Mouse (Mus musculus) lung, embryonic 16.5 days (tissue): ENCODE results near the gene Rnf220. TPM values are rescaled to one million over a fixed set of nuclear protein-coding genes. Genes with fewer than 3 reads are reported as not detected.

ENCODE experiments used
- ATAC-seq: fragments of 200-750 bp; cut with Nextera tagmentation; 2 replicates; pipeline ENCODE4 v1.8.0; 2017; ENCODE audit warnings: low read depth, mild to moderate bottlenecking, moderate library complexity
- H3K27ac ChIP-seq: fragments of 300-500 bp; sonication (generic); 2 replicates; pipeline ENCODE4 v1.5.1; 2014; ENCODE audit warnings: mild to moderate bottlenecking, control low read depth, low read length
- H3K27me3 ChIP-seq: fragments of 300-500 bp; sonication (generic); 2 replicates; pipeline ENCODE4 v1.6.1; 2014; ENCODE audit warnings: low read depth, low read length, mixed read lengths; ENCODE audit not compliant: control insufficient read depth, insufficient read depth
- H3K36me3 ChIP-seq: fragments of 300-500 bp; sonication (generic); 2 replicates; pipeline ENCODE4 v1.6.1; 2014; ENCODE audit warnings: low read length; ENCODE audit not compliant: control insufficient read depth, insufficient read depth
- H3K4me1 ChIP-seq: fragments of 300-500 bp; sonication (generic); replicated peaks from 2 replicates; pipeline ENCODE4 v1.6.1; 2014; ENCODE audit warnings: low read length, mixed read lengths; ENCODE audit not compliant: control insufficient read depth, insufficient read depth
- H3K4me2 ChIP-seq: fragments of 300-500 bp; sonication (generic); 2 replicates; pipeline ENCODE4 v1.6.1; 2014; ENCODE audit warnings: low read depth, low read length, control low read depth
- H3K4me3 ChIP-seq: fragments of 300-500 bp; sonication (generic); 2 replicates; pipeline ENCODE4 v1.5.1; 2014; ENCODE audit warnings: mild to moderate bottlenecking, low read length, control low read depth
- H3K9ac ChIP-seq: fragments of 300-500 bp; sonication (generic); 2 replicates; pipeline ENCODE4 v1.6.1; 2014; ENCODE audit warnings: low read length, control low read depth
- H3K9me3 ChIP-seq: fragments of 300-500 bp; sonication (generic); 2 replicates; pipeline ENCODE4 v1.6.1; 2016; ENCODE audit warnings: low read length; ENCODE audit not compliant: control insufficient read depth
- WGBS: fragments of 180-500 bp; shearing (Covaris S2); extraction: QIAGEN DNeasy Blood & Tissue Kit; methylation state at CpG from one replicate; pipeline ENCODE4 v1.1.7; 2014; 5-methylcytosine and 5-hydroxymethylcytosine counted together
- polyA plus RNA-seq: library from polyadenylated mRNA; unstranded; fragments of >200 nt; fragmentation: Nextera tagmentation; extraction: Ambion mirVana; gene quantifications from 2 replicates; pipeline ENCODE4 v1.2.1, GENCODE M21; 2015

Gene Rnf220
- polyA plus RNA-seq, 1 experiment from 2014 or later = 61.5 TPM

- ATAC-seq = no peak
- WGBS = 82% methylated on average over 3 of the region's 3 CpGs
- H3K4me2 ChIP-seq = no peak overlapping the region
- H3K4me1 ChIP-seq = no peaks in the 10 kb centered on the region
- H3K9me3 ChIP-seq = no peaks in the 10 kb centered on the region
- H3K4me3 ChIP-seq = no peak overlapping the region
- no peak overlapping the region for H3K9ac ChIP-seq
- no peak overlapping the region for H3K27ac ChIP-seq
- H3K36me3 ChIP-seq = no peaks in the 10 kb centered on the region
- H3K27me3 ChIP-seq = no peaks in the 10 kb centered on the region; the same call in 1 of the 2 replicates
These were observed 169.9 kb downstream of the Rnf220 start for GRCm38 (mm10) chr4:117326915-117327314.

DNA sequence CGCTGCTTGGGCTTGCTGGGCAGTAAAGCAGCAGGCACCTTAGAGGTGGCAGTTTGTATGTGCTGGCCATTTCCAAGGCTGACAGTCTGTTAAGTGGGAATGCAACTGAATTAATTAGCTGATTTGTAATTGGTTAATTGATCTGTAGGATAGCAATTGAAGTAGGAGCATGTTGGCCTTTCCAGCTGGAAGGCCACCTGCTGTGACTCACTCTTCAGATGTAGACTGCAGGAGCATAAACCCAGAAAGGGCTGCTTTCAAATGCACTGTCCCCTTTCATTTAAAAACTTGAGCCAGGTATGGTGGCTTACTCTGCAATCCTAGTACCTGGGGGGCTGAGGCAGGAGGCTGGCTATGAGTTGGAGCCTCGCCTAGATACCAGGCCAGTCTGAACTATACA, 171.8 kb downstream of the Rnf220 start:
- no peaks in the 10 kb centered on the region for H3K9me3 ChIP-seq
- 76% methylated on average over 2 of the region's 2 CpGs for WGBS
- no peak overlapping the region for H3K27ac ChIP-seq
- no peaks in the 10 kb centered on the region; the same call in 1 of the 2 replicates for H3K27me3 ChIP-seq
- no peaks in the 10 kb centered on the region for H3K4me1 ChIP-seq
- no peak for ATAC-seq
- no peak overlapping the region for H3K4me2 ChIP-seq
- no peak overlapping the region for H3K9ac ChIP-seq
- H3K4me3 ChIP-seq = no peak overlapping the region
- no peaks in the 10 kb centered on the region for H3K36me3 ChIP-seq

DNA sequence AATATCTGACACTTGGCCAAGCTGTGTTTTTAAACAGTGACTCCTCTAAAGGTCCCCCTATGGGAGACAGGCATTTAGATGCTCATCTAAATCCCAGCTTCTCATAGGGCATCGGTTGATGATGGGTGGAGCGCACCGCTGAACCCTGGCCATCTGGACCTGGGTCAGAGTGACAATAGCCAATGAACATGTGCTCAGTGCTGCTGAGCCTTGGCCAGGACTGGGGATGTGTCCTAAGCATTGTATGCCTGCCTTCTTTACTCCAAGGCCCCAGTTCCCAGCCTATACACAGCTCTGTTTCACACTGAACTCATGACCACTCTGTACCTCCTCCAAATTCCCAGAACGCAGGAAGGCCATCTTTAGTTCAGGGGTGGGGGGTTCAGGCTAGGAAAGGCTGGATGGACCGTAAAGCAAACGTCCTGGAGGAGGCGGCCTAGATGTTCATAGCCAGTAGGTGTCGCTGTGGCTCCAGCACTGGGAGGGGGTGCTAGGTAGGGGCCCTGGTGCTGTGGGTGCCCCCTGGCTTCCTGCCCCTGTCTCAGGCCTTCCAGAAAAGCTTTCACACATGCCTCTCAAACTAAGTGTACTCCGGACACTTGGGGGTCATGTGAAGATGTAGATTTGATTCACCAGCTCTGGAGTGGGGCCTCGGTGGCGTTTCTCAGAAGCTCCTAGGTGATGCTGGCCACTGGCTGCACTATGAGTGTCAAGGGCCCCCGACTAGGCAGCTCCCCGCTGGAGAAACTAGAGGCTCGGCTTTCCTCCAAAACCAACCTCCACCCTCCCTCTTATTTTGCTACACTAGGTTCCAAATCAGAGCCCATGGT, 173.1 kb downstream of the Rnf220 start:
- no peak for ATAC-seq
- 19% methylated on average over 14 of the region's 14 CpGs for WGBS

GRCm38 (mm10) chr4:117321011-117321410, 175.8 kb downstream of the Rnf220 start:
- H3K36me3 ChIP-seq = no peaks in the 10 kb centered on the region
- 83% methylated on average over 5 of the region's 5 CpGs for WGBS
- no peak overlapping the region for H3K4me3 ChIP-seq
- no peak overlapping the region for H3K27ac ChIP-seq
- no peak for ATAC-seq
- H3K4me2 ChIP-seq = no peak overlapping the region
- no peaks in the 10 kb centered on the region for H3K9me3 ChIP-seq
- H3K27me3 ChIP-seq = peaks cover 26% of the 10 kb centered on the region
- no peaks in the 10 kb centered on the region for H3K4me1 ChIP-seq
- no peak overlapping the region for H3K9ac ChIP-seq

More for the DNA sequence above, 173.1 kb downstream of the Rnf220 start:
- Histone ChIP-seq H3K4me1 (no peaks in the 10 kb centered on the region), H3K27ac (no peak overlapping the region), H3K9ac (no peak overlapping the region), H3K36me3 (no peaks in the 10 kb centered on the region), H3K27me3 (no peaks in the 10 kb centered on the region; the same call in 1 of the 2 replicates), H3K4me3 (no peak overlapping the region), H3K9me3 (no peaks in the 10 kb centered on the region), H3K4me2 (no peak overlapping the region)

GRCm38 (mm10) chr4:117318508-117318907, 178.3 kb downstream of the Rnf220 start:
- WGBS = 85% methylated on average over 9 of the region's 9 CpGs
- Histone ChIP-seq H3K4me3 (no peak overlapping the region), H3K36me3 (no peaks in the 10 kb centered on the region), H3K4me2 (no peak overlapping the region), H3K9ac (no peak overlapping the region), H3K27ac (no peak overlapping the region), H3K9me3 (no peaks in the 10 kb centered on the region), H3K27me3 (peaks cover 31% of the 10 kb centered on the region), H3K4me1 (no peaks in the 10 kb centered on the region)
- ATAC-seq = no peak

DNA sequence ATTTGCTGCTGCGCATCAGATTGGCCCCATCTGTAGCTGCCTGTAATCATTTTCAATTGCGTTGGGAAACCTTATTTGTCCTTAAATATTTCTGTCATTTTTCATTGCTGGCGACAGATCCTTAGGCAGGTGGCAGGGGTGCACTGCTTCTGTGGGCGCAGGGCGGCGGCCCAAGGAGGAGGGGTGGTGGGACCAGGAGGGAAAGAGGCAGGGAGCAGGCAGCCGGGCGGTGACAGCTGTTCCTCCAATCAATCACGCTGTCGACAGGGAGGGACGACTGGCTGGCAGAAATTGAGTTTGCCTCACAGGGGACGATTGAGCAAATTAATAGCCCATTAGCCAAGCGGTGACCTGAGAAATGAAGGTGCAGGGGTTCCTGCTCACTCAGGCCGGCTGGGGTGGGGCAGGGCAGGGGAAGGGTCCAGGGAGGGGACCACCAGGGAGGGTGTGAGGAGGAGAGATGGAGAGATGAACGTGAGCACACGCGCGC, 179.1 kb downstream of the Rnf220 start:
- Histone ChIP-seq H3K9me3 (no peaks in the 10 kb centered on the region), H3K4me1 (peaks cover 1% of the 10 kb centered on the region; the same call in 1 of the 2 replicates), H3K27me3 (peaks cover 35% of the 10 kb centered on the region), H3K36me3 (no peaks in the 10 kb centered on the region), H3K4me2 (no peak overlapping the region), H3K9ac (no peak overlapping the region), H3K27ac (no peak overlapping the region), H3K4me3 (no peak overlapping the region)
- no peak for ATAC-seq
- 5% methylated on average over 18 of the region's 18 CpGs for WGBS

DNA sequence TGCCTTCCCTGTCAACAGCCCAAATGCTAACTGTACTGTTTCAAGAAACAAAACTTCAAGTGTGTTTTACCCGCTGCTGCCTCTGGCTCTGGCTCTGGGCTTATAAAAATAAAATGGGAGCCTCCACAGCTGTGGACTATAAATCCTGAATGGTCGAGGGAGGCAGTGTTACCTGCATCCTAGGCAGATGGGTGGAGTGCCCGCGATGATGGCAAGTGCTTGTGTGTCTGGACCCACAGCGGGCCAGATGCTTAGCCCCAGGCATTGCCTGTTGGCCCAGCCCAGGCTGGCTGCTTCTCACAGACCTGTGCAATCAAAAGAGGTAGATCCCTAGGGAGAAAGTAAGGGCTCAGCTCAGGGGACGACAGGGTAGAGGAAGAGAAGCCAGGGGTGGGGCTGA, 180.1 kb downstream of the Rnf220 start:
- H3K36me3 ChIP-seq = no peaks in the 10 kb centered on the region
- peaks cover 37% of the 10 kb centered on the region for H3K27me3 ChIP-seq
- no peak overlapping the region for H3K9ac ChIP-seq
- 49% methylated on average over 6 of the region's 6 CpGs for WGBS
- H3K4me2 ChIP-seq = no peak overlapping the region
- no peak overlapping the region for H3K4me3 ChIP-seq
- H3K9me3 ChIP-seq = no peaks in the 10 kb centered on the region
- ATAC-seq = no peak
- H3K4me1 ChIP-seq = peaks cover 3% of the 10 kb centered on the region; the same call in 1 of the 2 replicates
- no peak overlapping the region for H3K27ac ChIP-seq

- H3K36me3 ChIP-seq = no peaks in the 10 kb centered on the region
- ATAC-seq = no peak
- 57% methylated on average over 16 of the region's 16 CpGs for WGBS
These were observed 181.9 kb downstream of the Rnf220 start for GRCm38 (mm10) chr4:117314849-117315500.

GRCm38 (mm10) chr4:117313085-117313424, 183.8 kb downstream of the Rnf220 start:
- no peak overlapping the region; the same call in 1 of the 2 replicates for H3K4me2 ChIP-seq
- H3K9ac ChIP-seq = no peak overlapping the region
- WGBS = 2% methylated on average over 4 of the region's 4 CpGs
- H3K4me1 ChIP-seq = peaks cover 3% of the 10 kb centered on the region; the same call in 1 of the 2 replicates
- no peaks in the 10 kb centered on the region for H3K9me3 ChIP-seq
- no peak overlapping the region for H3K4me3 ChIP-seq
- no peak overlapping the region for H3K27ac ChIP-seq
- H3K27me3 ChIP-seq = peaks cover 31% of the 10 kb centered on the region
- no peaks in the 10 kb centered on the region for H3K36me3 ChIP-seq
- ATAC-seq = peak; percentile 51; the same call in 1 of the 2 replicates

More at GRCm38 (mm10) chr4:117314849-117315500, 181.9 kb downstream of the Rnf220 start:
- H3K4me3 ChIP-seq = no peak overlapping the region
- H3K9ac ChIP-seq = no peak overlapping the region
- peaks cover 37% of the 10 kb centered on the region for H3K27me3 ChIP-seq
- H3K9me3 ChIP-seq = no peaks in the 10 kb centered on the region
- no peak overlapping the region for H3K27ac ChIP-seq
- H3K4me1 ChIP-seq = peaks cover 3% of the 10 kb centered on the region; the same call in 1 of the 2 replicates
- H3K4me2 ChIP-seq = no peak overlapping the region
